Comparison of ENCODE assay signal across 13 mouse cellular contexts in the genomic region with DNA sequence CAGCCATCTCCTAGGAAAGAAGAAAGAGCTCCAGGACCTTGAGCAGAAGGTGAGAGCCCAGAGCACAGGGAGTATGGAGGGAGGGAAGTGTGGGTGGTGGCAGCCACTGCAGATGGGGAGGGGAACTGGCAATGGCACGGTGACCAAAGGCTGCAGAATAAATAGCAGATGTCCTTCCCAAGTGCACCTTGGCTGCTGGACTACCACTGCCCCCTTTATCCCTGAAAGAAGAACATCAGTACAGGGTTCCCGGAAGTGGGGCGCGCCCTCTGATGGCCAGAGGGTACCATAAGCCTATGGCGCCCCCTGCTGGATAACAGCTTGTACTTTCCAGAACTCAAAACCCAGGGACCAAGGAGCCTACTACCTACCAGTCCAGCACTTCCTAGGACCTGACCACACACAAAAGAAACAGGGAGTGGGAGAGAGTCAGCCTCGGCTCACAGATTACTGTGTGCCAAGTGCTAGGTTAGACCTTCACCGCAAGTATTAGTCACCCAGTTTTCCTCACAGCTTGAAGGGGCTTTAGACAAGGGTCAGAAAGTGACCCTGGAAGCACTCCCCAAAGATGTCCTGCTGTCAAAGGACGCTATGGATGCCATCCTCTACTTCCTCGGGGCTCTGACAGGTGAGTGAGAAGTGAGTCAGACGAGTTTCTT. TPM values are rescaled to one million over a fixed set of nuclear protein-coding genes. Genes with fewer than 3 reads are reported as not detected.
A peak's percentile ranks its signal among the peaks of the same experiment; 100 is the strongest.
DNase-seq lines count a peak whose midpoint lies in the region; ATAC-seq and TF ChIP-seq lines count a peak whose summit lies in the region.
"Not testable (repeated sequence)": the region's sequence is repeated elsewhere in the genome, so short reads cannot be mapped to it uniquely, and the experiment has no call there.
"Had no signal": no experiment of that assay in that cellular context is flagged by ENCODE, and none has a peak within 500 bp of the region (broad histone marks: within the 10 kb centered on the region; RNA-seq: fewer than 3 reads in every experiment).

No protein-coding gene starts in this region.

- WGBS in forebrain, postnatal 0 days: 42% methylated on average over 10 of the region's 10 CpGs
- WGBS in kidney, adult 2 months: 31% methylated on average over 10 of the region's 10 CpGs
- WGBS in liver, embryonic 14.5 days (ENCODE audit: insufficient replicate concordance): 18% methylated on average over 10 of the region's 10 CpGs
- WGBS in stomach, postnatal 0 days: 30% methylated on average over 10 of the region's 10 CpGs

- H3K79me2 ChIP-seq in MEL (ENCODE audit: control insufficient read depth, insufficient read depth, low read length, poor library complexity): not testable (repeated sequence)

- not testable (repeated sequence) for H3K9ac ChIP-seq in MEL (ENCODE audit: control insufficient read depth, low read depth, low read length, poor library complexity, severe bottlenecking); forebrain, postnatal 0 days; liver, embryonic 14.5 days (replicated peaks); stomach, postnatal 0 days (ENCODE audit: low read length)

- H3K36me3 ChIP-seq in MEL (ENCODE audit: control insufficient read depth in 1 of 2, insufficient read depth in 2 of 2, low read length in 2 of 2); forebrain, postnatal 0 days (ENCODE audit: insufficient read depth); kidney, adult 2 months (ENCODE audit: control insufficient read depth, insufficient read depth, low read length); liver, embryonic 14.5 days (replicated peaks; ENCODE audit: control insufficient read depth, insufficient read depth, low read depth); stomach, postnatal 0 days (ENCODE audit: control insufficient read depth, insufficient read depth, low read length): not testable (repeated sequence)

- not testable (repeated sequence) for H3K4me3 ChIP-seq in MEL (ENCODE audit: control insufficient read depth in 1 of 2, insufficient read depth in 1 of 2, low read depth in 2 of 2, low read length in 2 of 2); forebrain, postnatal 0 days (ENCODE audit: low read depth, low read length); kidney, adult 2 months (ENCODE audit: insufficient read depth, low read depth, low read length); liver, embryonic 14.5 days (ENCODE audit: insufficient read depth in 1 of 2, low read depth in 2 of 2, low read length in 2 of 2); stomach, postnatal 0 days (ENCODE audit: low read depth, low read length)

- not testable (repeated sequence) for H3K4me2 ChIP-seq in forebrain, postnatal 0 days (ENCODE audit: low read depth); liver, embryonic 14.5 days (ENCODE audit: low read depth); stomach, postnatal 0 days (replicated peaks; ENCODE audit: low read depth)

- H3K27me3 ChIP-seq in MEL (ENCODE audit: control insufficient read depth in 1 of 2, insufficient read depth in 2 of 2, low read length in 2 of 2); forebrain, postnatal 0 days (ENCODE audit: insufficient read depth, low read length); kidney, adult 2 months (replicated peaks; ENCODE audit: control insufficient read depth, insufficient read depth, low read length); liver, embryonic 14.5 days (ENCODE audit: control insufficient read depth, insufficient read depth, low read length); stomach, postnatal 0 days (ENCODE audit: control insufficient read depth, insufficient read depth, low read length): not testable (repeated sequence)

- TF ChIP-seq POLR2A in MEL (IDR thresholded peaks at IDR 0.05; ENCODE audit: control insufficient read depth in 1 of 2, insufficient read depth in 1 of 2, low read depth in 1 of 2, low read length in 2 of 2, poor library complexity in 1 of 2); kidney, adult 2 months (IDR thresholded peaks at IDR 0.05; ENCODE audit: low read depth, low read length): not testable (repeated sequence)

- peak; percentile 38 to 69 (median 66) for TF ChIP-seq CTCF in MEL (IDR thresholded peaks at IDR 0.05 in 2 of 3, conservative IDR thresholded peaks at IDR 0.05 in 1 of 3; ENCODE audit: control insufficient read depth in 1 of 3, insufficient read depth in 1 of 3, low read depth in 2 of 3, low read length in 3 of 3, poor library complexity in 1 of 3, severe bottlenecking in 1 of 3)
- TF ChIP-seq CTCF in forebrain, postnatal 0 days (IDR thresholded peaks at IDR 0.05; ENCODE audit: low read depth): peak; percentile 41
- peak; percentile 26 for TF ChIP-seq CTCF in kidney, adult 2 months (conservative IDR thresholded peaks at IDR 0.05; ENCODE audit: insufficient read depth, insufficient read length, low read depth, low read length)
- TF ChIP-seq CTCF in liver, embryonic 14.5 days (IDR thresholded peaks at IDR 0.05; ENCODE audit: low read depth): peak; percentile 74
- TF ChIP-seq CTCF in stomach, postnatal 0 days (IDR thresholded peaks at IDR 0.05; ENCODE audit: low read depth): peak; percentile 69

- H3K9me3 ChIP-seq in MEL (replicated peaks; ENCODE audit: insufficient read depth, low read length); forebrain, postnatal 0 days (ENCODE audit: low read length); liver, embryonic 14.5 days (ENCODE audit: control insufficient read depth, low read length); stomach, postnatal 0 days (ENCODE audit: control insufficient read depth, low read length): not testable (repeated sequence)

- H3K4me1 ChIP-seq in MEL (ENCODE audit: control insufficient read depth in 1 of 2, insufficient read depth in 2 of 2, low read length in 2 of 2): peaks cover 5 to 11% of the 10 kb centered on the region in 2 experiments; a peak in 3 of 4 replicates
- not testable (repeated sequence) for H3K4me1 ChIP-seq in forebrain, postnatal 0 days (ENCODE audit: insufficient read depth); kidney, adult 2 months (ENCODE audit: control insufficient read depth, insufficient read depth, low read length); liver, embryonic 14.5 days (replicated peaks; ENCODE audit: control insufficient read depth in 2 of 2, insufficient read depth in 2 of 2, low read length in 1 of 2); stomach, postnatal 0 days (replicated peaks; ENCODE audit: control insufficient read depth, insufficient read depth)

- H3K27ac ChIP-seq in MEL (ENCODE audit: control insufficient read depth, low read depth, low read length); forebrain, postnatal 0 days (ENCODE audit: low read depth, low read length); kidney, adult 2 months (ENCODE audit: insufficient read depth, low read depth, low read length); liver, embryonic 14.5 days; stomach, postnatal 0 days (replicated peaks): not testable (repeated sequence)

- DNase-seq in MEL (ENCODE audit: low read depth, low spot score): peak; percentile 68
- DNase-seq in c-Kit-positive CD71-negative TER-119-negative erythroid progenitor cells, embryonic 14.5 days (ENCODE audit: low read depth): peak; percentile 18
- not testable (repeated sequence) for DNase-seq in forebrain, postnatal 0 days
- DNase-seq in kidney, adult 2 months: peak; percentile 36
- peak in 2 of 3 experiments; percentile 7 to 14 for DNase-seq in liver, embryonic 14.5 days (ENCODE audit: low read depth in 3 of 3, low spot score in 3 of 3)
- peak; percentile 65 for DNase-seq in naive thymus-derived CD4-positive, alpha-beta T cell, adult 2 months (ENCODE audit: low read depth)
- DNase-seq in stomach, postnatal 0 days (ENCODE audit: low spot score): peak; percentile 57

- peak; percentile 49 for TF ChIP-seq RAD21 in MEL (IDR thresholded peaks at IDR 0.05; ENCODE audit: low read depth, low read length)

- ATAC-seq in forebrain, postnatal 0 days: not testable (repeated sequence)
- 0 out of 2 replicates have a peak, but pooled peaks have one; percentile 21 for ATAC-seq in liver, embryonic 14.5 days (ENCODE audit: insufficient read depth)
- peak; percentile 75 for ATAC-seq in stomach, postnatal 0 days (ENCODE audit: low FRiP score, low TSS enrichment)

- TF ChIP-seq EP300 in MEL (IDR thresholded peaks at IDR 0.05; ENCODE audit: low read depth in 1 of 2, low read length in 2 of 2); liver, embryonic 14.5 days (IDR thresholded peaks at IDR 0.05; ENCODE audit: low read depth); stomach, postnatal 0 days (optimal IDR thresholded peaks at IDR 0.05): not testable (repeated sequence)

RNA-seq across cellular contexts. Expression of a gene that starts 9.3 kb away (rescaled TPM):
- not detected in 2 replicates for total RNA-seq in MEL (2012; rRNA removed)
- polyA plus RNA-seq in MEL (2012; ENCODE audit: insufficient read depth in 1 of 2, insufficient read length in 2 of 2, low read depth in 1 of 2, low replicate concordance in 2 of 2, missing spikeins in 1 of 2): not detected
- total RNA-seq in forebrain, postnatal 0 days (2014; rRNA removed): not detected in 2 replicates
- not detected in 2 replicates for polyA plus RNA-seq in forebrain, postnatal 0 days (2015; fragmentation: Nextera tagmentation; extraction: Ambion mirVana)
- polyA plus RNA-seq in kidney, adult 2 months (2012; rRNA removed): not detected in 2 replicates
- polyA plus RNA-seq in liver, embryonic 14.5 days (2012; rRNA removed): not detected in 2 replicates
- polyA plus RNA-seq in liver, embryonic 14.5 days (2014; fragmentation: Nextera tagmentation; extraction: Ambion mirVana): not detected in 2 replicates
- not detected in 2 replicates for polyA plus RNA-seq in stomach, postnatal 0 days (2015; fragmentation: Nextera tagmentation; extraction: Ambion mirVana)
- total RNA-seq: layer of hippocampus, postnatal 14 days had no signal
- polyA plus RNA-seq: hindbrain, embryonic 13.5 days; lung, embryonic 15.5 days; neural tube, embryonic 13.5 days; stomach, embryonic 16.5 days had no signal

RNA-seq across cellular contexts. Expression of a gene that starts 10.0 kb away (rescaled TPM):
- 2.1 and 3.4 TPM in 2 replicates for total RNA-seq in MEL (2012; rRNA removed)
- polyA plus RNA-seq in MEL (2012; ENCODE audit: insufficient read depth in 1 of 2, insufficient read length in 2 of 2, low read depth in 1 of 2, low replicate concordance in 2 of 2, missing spikeins in 1 of 2): under 1 TPM in 1 of 2 experiments, not detected in 1; 0.58 TPM
- total RNA-seq in forebrain, postnatal 0 days (2014; rRNA removed): 0.29 TPM in 1 of 2 replicates, not detected in the other
- polyA plus RNA-seq in forebrain, postnatal 0 days (2015; fragmentation: Nextera tagmentation; extraction: Ambion mirVana): 0.68 and 0.98 TPM in 2 replicates
- polyA plus RNA-seq in kidney, adult 2 months (2012; rRNA removed): not detected in 2 replicates
- 0.03 and 0.19 TPM in 2 replicates for polyA plus RNA-seq in liver, embryonic 14.5 days (2012; rRNA removed)
- polyA plus RNA-seq in liver, embryonic 14.5 days (2014; fragmentation: Nextera tagmentation; extraction: Ambion mirVana): 0.47 and 0.68 TPM in 2 replicates
- 0.81 and 0.82 TPM in 2 replicates for polyA plus RNA-seq in stomach, postnatal 0 days (2015; fragmentation: Nextera tagmentation; extraction: Ambion mirVana)

RNA-seq across cellular contexts. Expression of a gene that starts 11.1 kb away (rescaled TPM):
- total RNA-seq in MEL (2012; rRNA removed): not detected in 2 replicates
- polyA plus RNA-seq in MEL (2012; ENCODE audit: insufficient read depth in 1 of 2, insufficient read length in 2 of 2, low read depth in 1 of 2, low replicate concordance in 2 of 2, missing spikeins in 1 of 2): not detected
- not detected in 2 replicates for total RNA-seq in forebrain, postnatal 0 days (2014; rRNA removed)
- polyA plus RNA-seq in forebrain, postnatal 0 days (2015; fragmentation: Nextera tagmentation; extraction: Ambion mirVana): 0.11 TPM in 1 of 2 replicates, not detected in the other
- not detected in 2 replicates for polyA plus RNA-seq in kidney, adult 2 months (2012; rRNA removed)
- not detected in 2 replicates for polyA plus RNA-seq in liver, embryonic 14.5 days (2012; rRNA removed)
- polyA plus RNA-seq in liver, embryonic 14.5 days (2014; fragmentation: Nextera tagmentation; extraction: Ambion mirVana): not detected in 2 replicates
- 81.0 and 91.9 TPM in 2 replicates for polyA plus RNA-seq in stomach, postnatal 0 days (2015; fragmentation: Nextera tagmentation; extraction: Ambion mirVana)
- total RNA-seq: gastrocnemius, postnatal 25 days; layer of hippocampus, postnatal 14 days had no signal
- polyA plus RNA-seq: lung, embryonic 15.5 days had no signal

RNA-seq across cellular contexts. Expression of a gene that starts 28.7 kb away (rescaled TPM):
- 0.23 and 0.62 TPM in 2 replicates for total RNA-seq in MEL (2012; rRNA removed)
- 1 to 10 TPM in 1 of 2 experiments, not detected in 1; 1.2 TPM for polyA plus RNA-seq in MEL (2012; ENCODE audit: insufficient read depth in 1 of 2, insufficient read length in 2 of 2, low read depth in 1 of 2, low replicate concordance in 2 of 2, missing spikeins in 1 of 2)
- total RNA-seq in forebrain, postnatal 0 days (2014; rRNA removed): not detected in 2 replicates
- polyA plus RNA-seq in forebrain, postnatal 0 days (2015; fragmentation: Nextera tagmentation; extraction: Ambion mirVana): 0.15 TPM in 1 of 2 replicates, not detected in the other
- not detected in 2 replicates for polyA plus RNA-seq in kidney, adult 2 months (2012; rRNA removed)
- polyA plus RNA-seq in liver, embryonic 14.5 days (2012; rRNA removed): 0.01 TPM in 1 of 2 replicates, not detected in the other
- polyA plus RNA-seq in liver, embryonic 14.5 days (2014; fragmentation: Nextera tagmentation; extraction: Ambion mirVana): not detected in 2 replicates
- 79.6 and 83.7 TPM in 2 replicates for polyA plus RNA-seq in stomach, postnatal 0 days (2015; fragmentation: Nextera tagmentation; extraction: Ambion mirVana)
- total RNA-seq: layer of hippocampus, postnatal 14 days had no signal
- polyA plus RNA-seq: neural tube, embryonic 13.5 days had no signal

RNA-seq across cellular contexts. Expression of a gene that starts 37.4 kb away (rescaled TPM):
- total RNA-seq in MEL (2012; rRNA removed): not detected in 2 replicates
- not detected for polyA plus RNA-seq in MEL (2012; ENCODE audit: insufficient read depth in 1 of 2, insufficient read length in 2 of 2, low read depth in 1 of 2, low replicate concordance in 2 of 2, missing spikeins in 1 of 2)
- not detected in 2 replicates for total RNA-seq in forebrain, postnatal 0 days (2014; rRNA removed)
- not detected in 2 replicates for polyA plus RNA-seq in forebrain, postnatal 0 days (2015; fragmentation: Nextera tagmentation; extraction: Ambion mirVana)
- polyA plus RNA-seq in kidney, adult 2 months (2012; rRNA removed): not detected in 2 replicates
- not detected in 2 replicates for polyA plus RNA-seq in liver, embryonic 14.5 days (2012; rRNA removed)
- polyA plus RNA-seq in liver, embryonic 14.5 days (2014; fragmentation: Nextera tagmentation; extraction: Ambion mirVana): not detected in 2 replicates
- polyA plus RNA-seq in stomach, postnatal 0 days (2015; fragmentation: Nextera tagmentation; extraction: Ambion mirVana): not detected in 2 replicates
- total RNA-seq: gastrocnemius, postnatal 25 days; layer of hippocampus, postnatal 14 days had no signal
- polyA plus RNA-seq: hindbrain, embryonic 13.5 days; lung, embryonic 15.5 days; neural tube, embryonic 13.5 days; stomach, embryonic 16.5 days had no signal

Comparison
In these comparisons a context has a peak if more than half of its experiments do, and no peak if none do; other contexts are left out.
1. RNA of a gene that starts 11.1 kb away (polyA plus RNA-seq): 81.0 to 91.9 TPM in stomach, postnatal 0 days; 0.11 TPM in forebrain, postnatal 0 days, not detected in MEL, not detected in kidney, adult 2 months and not detected in liver, embryonic 14.5 days; every median in the first group is over 10 times any median in the second.
2. Peak in every context shown above with its lines, with median percentiles within 50 percentile points of each other: CTCF ChIP-seq.